Mouse (Mus musculus) small intestine, adult 2 months (tissue): ENCODE data around the gene Plin5.

Experiments used
- CTCF ChIP-seq: fragments of 200-500 bp; IDR thresholded peaks from 2 replicates; pipeline ENCODE4 v1.5.1; 2012; ENCODE audit warnings: low read depth, mild to moderate bottlenecking, control low read depth, inconsistent platforms, low read length, moderate library complexity, mixed read lengths; ENCODE audit not compliant: insufficient replicate concordance, insufficient read length; ENCODE audit errors: extremely low read depth
- POLR2A ChIP-seq: fragments of 200-500 bp; IDR thresholded peaks from 2 replicates; pipeline ENCODE4 v1.6.1; 2012; ENCODE audit warnings: low read depth, mild to moderate bottlenecking, control low read depth, inconsistent platforms, low read length, moderate library complexity

DNA sequence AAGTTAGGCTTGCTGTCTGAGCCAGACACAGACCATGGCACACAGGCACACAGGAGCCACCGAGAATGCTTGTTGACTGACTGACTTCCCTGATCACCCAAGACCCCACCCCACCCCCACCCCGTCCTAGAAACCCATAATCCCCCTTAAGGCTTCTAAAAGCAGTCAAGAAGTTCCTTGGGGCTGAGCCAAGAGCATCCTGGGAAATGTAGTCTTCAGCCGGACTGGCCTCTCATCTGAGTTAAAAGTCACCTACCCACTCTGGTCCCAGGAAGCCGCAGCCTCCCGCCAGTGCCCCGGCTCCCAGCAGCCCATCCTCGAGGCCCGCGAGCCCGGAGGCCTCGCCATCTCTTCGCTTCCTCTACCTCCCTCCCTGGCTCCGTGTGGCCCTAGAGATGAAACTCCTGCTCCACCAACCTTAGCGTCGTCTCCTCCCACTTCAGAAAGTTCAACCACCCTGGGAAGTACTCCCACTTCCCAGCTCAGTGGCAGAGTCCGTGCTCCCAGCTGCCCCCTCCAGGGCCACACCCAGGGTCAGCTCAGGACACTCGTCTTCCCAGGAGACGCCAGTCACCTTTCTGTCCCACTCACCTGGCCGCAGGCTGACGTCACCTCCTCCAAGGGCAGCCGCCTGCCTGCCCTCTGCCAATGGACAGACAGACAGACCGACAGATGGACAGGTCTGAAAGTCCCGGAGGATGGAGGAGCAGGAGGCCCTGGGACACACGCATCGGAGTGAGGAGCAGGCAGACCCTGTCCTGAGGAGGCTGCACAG, 20.6 kb upstream of the Plin5 start:
- TF ChIP-seq CTCF (no peak), POLR2A (no peak)
